16 mouse cellular contexts compared by ENCODE assay signal in genomic region chr11:121457874-121458273, GRCm38 (mm10). TPM values are rescaled to one million over a fixed set of nuclear protein-coding genes. Genes with fewer than 3 reads are reported as not detected.
DNase-seq lines count a peak whose midpoint lies in the region; TF ChIP-seq lines count a peak whose summit lies in the region.
"Had no signal": no experiment of that assay in that cellular context is flagged by ENCODE, and none has a peak within 500 bp of the region (broad histone marks: within the 10 kb centered on the region; RNA-seq: fewer than 3 reads in every experiment).

No protein-coding gene starts in this region.

- peak overlapping the region; percentile 39; the same call in 1 of the 2 replicates for H3K27ac ChIP-seq in layer of hippocampus, adult 2 months
- H3K27ac ChIP-seq: embryonic facial prominence, embryonic 12.5 days; hindbrain, postnatal 0 days; midbrain, embryonic 12.5 days had no signal

- H3K27me3 ChIP-seq in E14TG2a.4 (ENCODE audit: insufficient read depth, low read length): no peaks in the 10 kb centered on the region
- H3K27me3 ChIP-seq: embryonic facial prominence, embryonic 12.5 days; heart, embryonic 12.5 days; midbrain, embryonic 12.5 days had no signal

- H3K36me3 ChIP-seq in E14TG2a.4 (ENCODE audit: insufficient read depth, low read length): peaks cover 65% of the 10 kb centered on the region

- TF ChIP-seq CTCF in layer of hippocampus, adult 2 months (conservative IDR thresholded peaks at IDR 0.05): peak; percentile 53
- peak; percentile 68 for TF ChIP-seq CTCF in E14TG2a.4 (conservative IDR thresholded peaks at IDR 0.05; ENCODE audit: low read length)

- no peaks in the 10 kb centered on the region for H3K9me3 ChIP-seq in E14TG2a.4 (ENCODE audit: low read length)
- H3K9me3 ChIP-seq: embryonic facial prominence, embryonic 12.5 days; heart, embryonic 12.5 days; midbrain, embryonic 12.5 days had no signal

- no peak for DNase-seq in layer of hippocampus, adult 2 months (ENCODE audit: low spot score in 2 of 2)
- DNase-seq in layer of hippocampus, postnatal 36 days: no peak
- DNase-seq in 416B (ENCODE audit: low read depth): peak; percentile 17
- DNase-seq in induced T-regulatory cell, adult 2 months (ENCODE audit: low read depth): peak; percentile 20
- DNase-seq in cerebellum, postnatal 4 days (ENCODE audit: low spot score in 2 of 2): no peak
- no peak for DNase-seq in kidney, postnatal 10 days
- DNase-seq: adrenal gland, postnatal 25 days; cerebellum, postnatal 25 days; gastrocnemius, postnatal 25 days; heart, postnatal 36 days; lung, postnatal 14 days had no signal

- H3K4me3 ChIP-seq in layer of hippocampus, adult 2 months: no peak overlapping the region
- H3K4me3 ChIP-seq in E14TG2a.4 (replicated peaks; ENCODE audit: low read length): no peak overlapping the region
- H3K4me3 ChIP-seq: embryonic facial prominence, embryonic 12.5 days; heart, embryonic 12.5 days; midbrain, embryonic 12.5 days had no signal

- H3K4me1 ChIP-seq in E14TG2a.4 (replicated peaks; ENCODE audit: low read depth, low read length): peaks cover 8% of the 10 kb centered on the region
- H3K4me1 ChIP-seq: heart, embryonic 12.5 days had no signal

RNA-seq across cellular contexts. Expression of gene Tbcd, which starts 6.1 kb away (rescaled TPM):
- 10 to 100 TPM; 39.5 to 40.3 TPM for total RNA-seq in layer of hippocampus, adult 2 months (2021)
- 10 to 100 TPM; 40.3 to 41.3 TPM for total RNA-seq in layer of hippocampus, postnatal 36 days (2021)

RNA-seq across cellular contexts. Expression of gene Fn3k, which starts 23.2 kb away (rescaled TPM):
- total RNA-seq in layer of hippocampus, adult 2 months (2021): 10 to 100 TPM; 40.7 to 43.5 TPM
- 10 to 100 TPM; 42.4 to 43.0 TPM for total RNA-seq in layer of hippocampus, postnatal 36 days (2021)

RNA-seq across cellular contexts. Expression of gene Fn3krp, which starts 36.7 kb away (rescaled TPM):
- total RNA-seq in layer of hippocampus, adult 2 months (2021): 10 to 100 TPM; 52.9 to 55.4 TPM
- total RNA-seq in layer of hippocampus, postnatal 36 days (2021): 10 to 100 TPM; 49.1 to 50.4 TPM

Comparison
In these comparisons a context has a peak if more than half of its experiments do, and no peak if none do; other contexts are left out.
1. DNase-seq: peak in 416B (single experiment) and induced T-regulatory cell, adult 2 months (single experiment); none in layer of hippocampus, adult 2 months (0 of 2), layer of hippocampus, postnatal 36 days (0 of 2), cerebellum, postnatal 4 days (0 of 2) and kidney, postnatal 10 days (single experiment).